Mouse (Mus musculus) CH12F3 (cell line): ENCODE data around the gene Prl8a9.

Experiments
- in situ Hi-C: fragments of 300-500 bp; cut with MboI; formaldehyde crosslinking; loops from 2 replicates; pipeline ENCODE4 v1.14.3; 2020; ENCODE audit warnings: low sequenced_read_pairs

The Prl8a9 gene

GRCm38 (mm10) chr13:27564506-27564905, at the start of gene Prl8a9:
TSS of gene Prl8a9 (minus strand) at chr13:27564606.
- in situ Hi-C loops, result no loop called here

GRCm38 (mm10) chr13:27610482-27610881, 46.1 kb upstream of the Prl8a9 start, which contains the start of gene Prl7b1:
TSS of gene Prl7b1 (minus strand) at chr13:27610582.
- in situ Hi-C loops, result no loop called here

- in situ Hi-C loops, result no loop called here
Observed at GRCm38 (mm10) chr13:27582071-27582470, 17.7 kb upstream of the Prl8a9 start, which contains the start of gene Prl8a1. TSS of gene Prl8a1 (minus strand) at chr13:27582171.

- in situ Hi-C loops, result no loop called here
Observed at GRCm38 (mm10) chr13:27553336-27553735, 11.1 kb downstream of the Prl8a9 start.

GRCm38 (mm10) chr13:27523156-27523555, 41.2 kb downstream of the Prl8a9 start:
- in situ Hi-C loops, result no loop called here

- in situ Hi-C loops, result no loop called here
Observed at GRCm38 (mm10) chr13:27513117-27513516, 51.3 kb downstream of the Prl8a9 start, which contains the start of gene Prl8a8. TSS of gene Prl8a8 (minus strand) at chr13:27513217.
